Mouse (Mus musculus): Measurements from ENCODE around the gene Tmtc1.
A peak's percentile ranks its signal among the peaks of the same experiment; 100 is the strongest.

Tmtc1 gene

DNA sequence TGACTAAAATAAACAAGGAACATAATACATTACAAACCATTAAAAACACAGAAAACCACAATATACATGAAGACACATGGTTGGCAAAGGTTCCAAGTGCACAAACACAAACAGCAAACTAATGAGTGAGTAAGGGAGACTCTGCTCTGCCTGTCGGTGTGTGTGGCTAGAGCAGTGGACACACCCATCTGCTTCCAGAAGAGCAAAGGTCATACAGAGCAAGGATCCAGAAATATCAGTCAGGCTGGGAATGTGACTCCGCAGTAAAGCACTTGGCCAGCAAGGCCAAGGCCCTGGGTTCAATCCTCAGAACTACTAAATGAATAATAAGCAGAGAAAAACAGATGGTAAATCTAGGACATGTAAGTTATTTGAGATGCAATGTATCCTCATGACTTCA is 27.6 kb downstream of the Tmtc1 start:
- DNase-seq = no peak

DNA sequence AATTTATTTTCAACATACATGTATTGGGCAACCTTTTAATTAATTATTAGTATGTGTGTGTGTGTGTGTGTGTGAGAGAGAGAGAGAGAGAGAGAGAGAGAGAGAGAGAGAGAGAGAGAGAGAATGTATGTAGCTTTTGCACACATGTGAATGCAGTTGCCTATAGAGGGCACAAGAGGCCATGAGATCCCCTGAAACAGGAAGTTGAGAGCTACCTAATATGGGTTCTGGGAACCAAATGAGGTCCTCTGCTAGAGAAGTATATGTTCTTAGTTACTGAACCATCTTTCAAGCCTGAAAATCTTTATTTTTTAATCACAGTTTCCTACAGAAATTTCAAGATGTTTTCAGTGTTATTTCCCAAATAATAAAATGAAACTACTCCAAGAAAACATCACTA is 30.6 kb downstream of the Tmtc1 start:
- DNase-seq = peak; percentile 27

DNA sequence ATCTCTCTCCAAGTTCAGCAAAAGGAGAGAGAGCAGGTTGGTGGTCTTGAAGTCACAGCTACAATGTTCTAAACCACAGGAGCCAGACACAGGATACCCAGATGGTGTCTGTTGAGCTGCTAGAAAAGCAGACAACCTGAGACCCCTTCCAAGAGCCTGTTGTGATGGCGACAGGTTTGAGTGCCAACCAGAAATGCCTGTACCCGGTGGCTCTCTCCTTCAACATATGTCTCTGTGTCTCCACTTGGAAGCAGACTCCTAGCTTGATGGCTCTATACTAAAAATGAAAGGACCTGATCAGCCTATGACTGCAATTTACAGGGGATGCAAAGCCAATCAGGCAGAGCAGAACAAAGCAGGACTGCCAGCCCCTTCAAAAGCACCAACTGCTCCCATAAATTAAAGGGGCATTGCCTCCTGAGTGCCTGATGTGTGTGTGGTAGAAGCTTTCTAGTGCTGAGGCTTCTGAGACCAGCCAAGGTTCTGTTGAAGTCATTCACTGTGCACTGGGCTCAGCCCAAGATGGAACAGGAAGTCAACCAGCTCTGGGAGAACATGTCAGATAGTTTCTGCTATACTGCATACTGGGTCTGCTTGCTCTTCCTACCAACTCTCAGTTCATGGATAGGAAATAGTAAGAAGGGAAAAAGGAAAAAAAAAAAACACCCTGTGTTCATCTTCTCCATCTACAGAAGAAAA is 37.2 kb downstream of the Tmtc1 start:
- no peak for DNase-seq

DNA sequence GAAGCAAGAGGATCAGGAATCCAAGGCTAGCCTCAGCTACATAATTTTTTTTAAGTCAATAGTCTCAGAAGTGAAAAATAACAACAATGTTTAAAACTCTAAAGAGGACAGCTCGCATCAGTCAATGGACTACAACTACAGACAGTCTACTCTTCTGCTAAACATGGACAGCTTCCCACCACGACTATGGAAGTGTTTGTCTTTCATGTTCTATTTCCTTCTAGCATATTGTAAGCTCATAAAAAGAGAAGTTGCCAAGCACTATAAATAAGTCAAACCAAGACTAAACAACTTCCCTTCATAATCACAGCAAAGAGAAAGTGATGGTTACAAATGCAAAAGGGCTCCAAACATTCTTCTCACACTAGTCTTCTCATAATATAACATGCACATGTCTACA is 38.6 kb downstream of the Tmtc1 start:
- no peak for DNase-seq

DNA sequence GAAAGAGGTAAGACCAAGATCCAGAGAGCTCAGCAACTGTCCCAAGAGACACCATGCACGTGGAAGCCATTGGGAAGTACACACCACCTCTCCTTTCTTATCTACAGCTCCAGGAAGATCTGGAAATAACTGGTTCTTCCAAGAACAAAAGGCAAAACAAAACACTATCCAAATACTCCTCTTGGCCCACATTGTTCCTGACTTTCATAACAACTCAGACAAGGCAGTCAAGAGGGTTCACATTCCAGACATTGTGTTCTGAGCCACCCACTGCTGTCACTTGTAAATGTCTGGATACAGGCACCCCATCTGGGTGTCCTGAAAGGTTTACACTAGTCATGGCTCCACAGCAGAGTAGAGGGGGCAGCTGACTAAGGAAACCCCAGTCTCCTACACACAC is 39.7 kb downstream of the Tmtc1 start:
- no peak for DNase-seq

DNA sequence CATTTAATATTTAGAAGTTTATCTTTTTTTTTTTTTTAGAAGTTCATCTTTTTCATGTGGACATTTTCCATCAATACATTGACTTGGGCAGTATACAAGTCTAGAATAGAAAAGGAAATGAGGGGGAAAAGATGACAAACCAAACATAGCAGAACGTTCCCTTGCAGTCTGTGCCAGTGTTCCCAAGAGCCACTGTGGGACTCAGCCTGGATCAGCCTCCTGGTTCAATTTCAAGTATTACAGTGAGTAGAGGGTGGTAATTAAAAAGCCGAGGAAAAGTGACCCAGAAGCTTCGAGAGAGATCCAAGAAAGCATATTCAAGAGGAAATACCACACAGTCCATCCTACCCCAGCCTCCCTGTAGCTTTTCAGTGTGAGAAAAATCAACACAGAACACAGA is 40.4 kb downstream of the Tmtc1 start:
- no peak for DNase-seq

DNA sequence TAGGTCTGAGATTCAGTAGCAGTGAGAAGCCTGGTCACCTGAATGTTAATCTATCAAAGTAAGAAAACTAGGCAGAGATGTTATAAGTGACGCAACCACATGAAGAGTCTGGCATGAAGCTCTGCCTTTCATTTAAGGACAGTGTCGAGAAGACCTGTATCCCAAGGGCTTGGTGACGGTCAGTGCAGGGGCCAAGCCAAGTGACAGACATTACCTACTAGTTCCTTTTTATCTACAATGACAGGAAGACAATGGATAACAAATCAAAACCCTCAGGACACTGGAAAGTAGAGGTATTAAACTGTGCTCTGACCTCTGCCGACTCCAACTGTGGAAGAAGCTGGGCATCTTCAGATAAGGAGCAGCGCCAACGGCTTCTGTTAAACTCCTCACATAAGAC is 43.2 kb downstream of the Tmtc1 start:
- no peak for DNase-seq

DNA sequence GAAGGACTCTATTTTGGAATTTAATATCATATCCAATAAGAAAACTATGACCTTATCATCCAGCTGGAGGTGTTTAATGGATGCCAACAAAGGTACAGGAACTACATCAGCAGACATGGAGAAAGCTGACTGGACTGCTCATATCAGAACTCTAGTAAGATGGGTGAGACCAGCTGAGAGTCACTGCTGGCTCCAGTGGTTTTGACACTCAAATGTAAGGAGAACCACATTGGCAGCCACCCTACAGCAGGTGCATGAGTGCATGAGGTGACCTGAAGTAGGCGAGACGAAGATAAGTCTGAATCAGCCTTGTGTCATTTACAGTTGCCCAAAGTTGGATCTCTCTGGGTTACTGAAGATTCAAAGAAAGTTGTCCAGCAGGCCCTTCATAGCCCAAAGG is 44.6 kb downstream of the Tmtc1 start:
- DNase-seq = no peak

DNA sequence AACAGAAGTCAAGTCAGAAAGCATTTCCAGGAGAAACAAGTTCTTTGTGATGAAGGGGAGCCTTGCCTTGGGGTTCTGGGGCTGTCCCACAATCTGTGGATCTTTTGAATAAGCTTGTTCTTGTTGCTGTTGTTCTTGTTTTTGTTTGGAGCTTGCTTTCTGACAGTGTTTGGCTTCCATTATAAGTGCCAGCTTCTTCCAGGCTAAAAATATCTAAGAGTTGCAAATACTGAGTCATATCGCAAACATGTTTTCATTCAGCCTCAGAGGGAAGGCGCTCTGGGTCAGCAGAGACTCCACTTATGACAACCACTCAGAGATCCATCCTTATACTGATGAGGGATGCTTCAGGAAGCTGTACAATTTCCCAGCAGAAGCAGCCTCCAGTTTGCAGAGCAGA is 45.3 kb downstream of the Tmtc1 start:
- no peak for DNase-seq

DNA sequence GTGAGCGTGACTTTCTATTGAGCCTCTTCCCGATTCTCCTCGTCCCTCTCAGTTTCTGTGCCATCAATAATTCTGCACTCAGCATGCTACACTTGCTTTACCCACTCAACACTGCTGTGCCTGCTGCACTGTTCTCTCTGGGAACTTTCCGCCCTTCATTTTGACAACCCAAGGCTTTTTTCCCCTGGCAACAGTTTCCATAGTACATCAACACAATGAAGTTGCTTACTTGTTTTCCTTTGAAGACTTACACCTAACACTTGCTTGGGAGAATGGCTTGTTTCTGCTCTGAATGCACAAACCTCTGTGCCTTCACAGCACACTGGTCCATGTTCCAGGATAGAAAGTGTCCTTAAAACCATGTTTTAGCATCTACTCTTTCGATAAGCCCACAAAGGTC is 46.9 kb downstream of the Tmtc1 start:
- DNase-seq = no peak

DNA sequence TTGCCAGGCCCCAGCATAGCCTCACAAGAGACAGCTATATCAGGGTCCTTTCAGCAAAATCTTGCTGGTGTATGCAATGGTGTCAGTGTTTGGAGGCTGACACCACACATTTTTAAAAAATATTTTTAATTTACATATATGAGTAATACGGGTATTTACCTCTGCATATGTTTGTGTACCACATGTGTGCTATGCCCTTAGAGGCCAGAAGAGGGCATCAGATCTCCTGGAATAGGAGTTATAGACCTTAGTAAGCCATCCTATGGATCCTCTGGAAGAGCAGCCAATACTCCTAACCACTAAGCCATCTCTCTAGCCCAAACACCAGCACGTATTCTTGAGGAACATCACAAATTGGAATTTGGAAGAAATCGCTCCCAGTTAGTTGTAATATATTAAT is 48.9 kb downstream of the Tmtc1 start:
- DNase-seq = peak; percentile 20

DNA sequence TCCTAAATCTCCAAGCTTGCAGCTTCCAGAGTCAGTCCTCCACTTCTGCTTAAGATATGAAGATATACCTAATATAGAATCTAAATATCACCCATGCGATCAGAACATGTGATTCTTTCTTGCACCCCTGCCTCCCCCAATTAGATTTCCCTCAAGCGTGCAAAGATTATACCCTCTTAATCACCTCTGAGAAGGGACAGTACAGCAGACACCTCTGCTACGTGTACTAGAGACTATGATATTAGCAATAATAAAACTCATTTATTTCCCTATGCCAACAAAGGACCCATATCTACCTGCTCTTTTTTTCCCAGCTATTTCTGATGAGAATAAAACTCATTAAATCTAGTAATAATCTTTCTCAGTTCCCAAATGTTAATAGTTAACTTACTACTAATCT is 49.9 kb downstream of the Tmtc1 start:
- DNase-seq = no peak

DNA sequence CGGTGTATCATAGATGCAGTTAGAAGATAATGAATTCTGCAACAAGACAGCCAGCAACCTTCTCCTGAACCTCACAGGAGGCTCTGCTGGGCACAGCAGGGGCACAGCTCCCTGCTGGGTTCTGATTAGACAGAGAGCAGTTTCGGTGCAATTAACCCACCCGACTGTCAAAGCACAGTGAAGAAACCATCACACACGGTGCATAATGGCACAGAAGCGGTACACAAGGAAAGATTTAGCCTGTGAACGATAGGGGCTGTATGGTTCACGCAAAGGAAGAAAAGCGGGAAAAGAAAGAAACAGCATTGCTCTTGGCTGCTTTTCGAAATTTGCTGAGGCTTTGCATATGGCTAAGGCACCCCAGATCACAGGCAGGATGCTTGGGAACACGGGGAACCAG is 52.0 kb downstream of the Tmtc1 start:
- no peak for DNase-seq

DNA sequence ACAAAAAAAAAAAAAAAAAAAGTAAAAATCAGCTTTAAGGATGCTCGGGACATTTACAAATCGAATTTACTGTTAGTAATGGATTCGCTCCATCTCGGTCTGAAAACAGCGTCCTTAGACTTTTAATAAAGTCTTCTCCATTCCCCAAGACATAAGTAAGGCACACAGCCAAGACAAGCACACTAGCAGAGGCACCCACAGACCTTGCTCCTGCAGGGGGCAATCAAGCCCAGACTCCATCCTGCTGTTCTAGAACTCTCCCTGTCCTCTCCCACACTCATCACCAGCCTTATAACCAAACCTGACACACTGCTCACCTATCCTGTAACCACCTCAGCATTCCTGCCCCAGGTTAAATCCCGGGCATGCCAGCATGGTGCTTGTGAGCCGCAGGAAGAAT is 52.9 kb downstream of the Tmtc1 start:
- DNase-seq = no peak

DNA sequence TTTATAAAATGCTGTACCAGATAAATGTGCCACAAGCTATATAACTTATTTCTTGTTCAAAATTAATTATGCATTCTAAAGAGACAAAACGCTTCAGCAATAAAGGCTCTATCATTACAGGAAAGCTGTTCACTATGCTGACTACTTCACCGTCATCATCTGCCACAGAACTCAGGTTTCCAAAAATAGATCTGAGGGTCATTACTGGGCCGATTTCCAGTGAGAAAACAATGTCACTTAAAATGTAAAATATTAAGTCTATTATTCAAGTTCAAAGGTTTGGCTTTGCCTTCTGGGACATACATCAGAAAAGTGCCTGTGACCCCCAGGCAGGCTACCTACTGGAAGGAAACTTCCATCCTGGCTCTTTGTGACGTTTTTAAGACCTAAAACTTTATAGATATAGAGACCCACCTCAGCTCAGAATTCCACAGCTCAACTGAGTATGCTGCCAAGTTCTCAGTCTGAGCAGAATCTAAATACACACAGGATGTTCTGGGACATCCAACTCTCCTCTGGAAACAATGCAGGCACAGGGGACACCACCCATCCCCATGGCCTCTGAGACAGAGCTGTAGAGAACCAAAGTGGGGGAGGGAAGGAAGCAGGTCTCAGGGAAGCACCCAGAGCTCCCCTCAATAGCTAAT is 53.4 kb downstream of the Tmtc1 start:
- DNase-seq = no peak

DNA sequence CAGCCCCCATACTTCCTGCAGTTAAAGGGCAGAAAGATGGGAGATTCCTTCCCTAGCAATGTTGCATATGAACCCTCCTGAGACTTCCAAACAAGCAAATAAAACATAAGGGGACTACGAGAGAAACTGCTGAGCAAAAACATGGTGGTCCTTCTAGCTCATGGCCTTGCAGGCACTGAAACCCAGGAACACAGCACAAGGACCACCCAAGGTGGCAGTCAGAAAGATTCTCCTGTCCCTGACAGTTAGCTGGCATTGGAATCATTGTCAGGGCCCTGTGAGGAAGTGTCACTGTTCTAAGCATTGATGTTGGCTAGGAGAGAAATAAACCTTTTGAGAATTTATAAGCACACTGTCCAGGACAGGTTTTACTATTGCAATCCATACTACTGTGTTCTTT is 56.2 kb downstream of the Tmtc1 start:
- no peak for DNase-seq

DNA sequence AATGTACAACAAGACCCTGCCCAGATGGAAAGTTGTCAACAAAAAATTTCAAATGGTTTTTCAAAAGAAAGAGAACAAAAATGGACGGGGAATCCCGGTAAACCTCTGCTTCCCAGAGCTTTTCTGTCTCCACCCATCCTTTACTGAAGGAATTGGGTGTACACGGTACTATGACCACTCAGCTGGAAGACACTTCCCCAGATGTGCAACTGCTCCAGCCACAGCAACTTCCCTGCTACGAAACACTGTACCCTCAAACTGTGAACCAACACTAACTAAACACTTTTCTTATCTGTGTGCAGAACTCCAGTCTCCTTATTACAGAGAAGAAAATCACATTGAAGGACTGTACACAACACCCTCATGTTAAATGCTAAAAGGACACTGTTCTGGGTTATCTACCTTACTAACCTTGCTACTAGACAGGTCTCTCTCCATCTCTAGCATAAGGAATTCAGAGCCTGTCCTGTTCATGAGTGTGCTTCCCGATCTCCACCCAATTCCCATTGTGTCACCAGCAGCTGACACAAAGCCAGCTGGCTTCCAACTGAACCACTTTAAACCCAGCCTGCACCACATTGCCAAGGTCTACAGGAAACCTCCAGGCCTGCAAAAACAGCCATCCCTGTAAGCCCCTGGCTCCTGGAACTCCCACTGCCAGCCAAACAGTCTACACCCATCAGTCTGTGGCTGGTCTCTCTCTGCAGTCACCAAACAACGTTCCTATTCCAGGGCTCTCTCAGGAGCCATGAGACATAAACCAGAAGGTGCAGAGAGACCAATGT is 59.9 kb downstream of the Tmtc1 start:
- DNase-seq = no peak

DNA sequence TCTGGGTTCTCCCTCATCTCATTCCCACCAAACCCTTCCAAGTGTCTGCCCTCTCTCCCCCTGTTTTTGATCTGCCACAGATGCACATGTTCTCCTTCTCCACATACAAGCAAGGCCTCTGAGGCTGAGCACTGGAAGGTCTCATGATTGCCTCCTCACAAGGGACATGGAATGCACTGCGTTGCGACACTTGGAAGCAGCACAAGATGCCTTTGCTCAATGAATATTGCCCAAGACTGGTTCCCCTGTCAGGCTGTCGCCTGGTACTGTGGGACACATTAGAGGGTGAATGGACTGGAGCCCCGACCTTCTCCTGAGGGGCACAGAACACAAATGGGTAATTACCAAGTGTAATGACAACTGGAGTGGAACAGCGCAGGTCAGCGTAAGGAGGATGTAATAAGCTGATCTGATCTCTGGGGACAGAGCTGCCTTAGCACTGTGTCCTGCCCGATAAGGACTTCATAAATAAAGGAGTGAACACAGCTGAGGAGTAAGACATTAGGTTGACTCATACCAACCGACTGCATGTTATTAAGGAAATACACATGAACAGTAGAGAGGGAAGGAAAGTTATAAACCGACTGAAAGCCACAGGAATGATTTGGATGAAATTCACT is 62.9 kb downstream of the Tmtc1 start:
- no peak for DNase-seq

DNA sequence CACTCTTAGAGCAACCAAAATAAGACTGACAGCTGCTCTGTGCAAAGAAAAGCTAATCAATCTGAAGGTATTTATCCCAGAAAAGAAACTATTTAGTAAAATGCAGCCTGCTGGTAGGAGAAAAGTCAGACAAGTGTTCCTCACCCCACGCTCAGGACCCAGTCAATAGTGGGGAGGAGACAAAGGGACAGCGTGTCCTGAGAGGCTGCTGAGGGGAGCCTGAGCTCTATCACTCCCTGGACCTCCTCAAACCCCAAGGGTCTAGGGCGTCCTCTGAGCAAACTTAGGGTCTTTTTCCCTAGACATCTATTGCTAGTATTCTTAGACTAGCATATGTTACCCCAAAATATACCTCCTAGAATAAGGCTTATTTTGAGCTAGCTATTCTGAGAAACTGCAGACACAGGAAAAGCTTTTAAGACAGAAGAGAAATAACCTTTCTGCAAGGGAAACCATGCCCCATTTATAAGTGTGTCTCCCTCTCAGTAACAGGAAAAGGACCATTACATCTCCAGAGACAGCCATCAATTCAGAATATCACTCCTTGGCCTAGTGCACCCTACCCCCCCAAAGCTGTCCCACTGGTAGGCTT is 68.5 kb downstream of the Tmtc1 start:
- no peak for DNase-seq

DNA sequence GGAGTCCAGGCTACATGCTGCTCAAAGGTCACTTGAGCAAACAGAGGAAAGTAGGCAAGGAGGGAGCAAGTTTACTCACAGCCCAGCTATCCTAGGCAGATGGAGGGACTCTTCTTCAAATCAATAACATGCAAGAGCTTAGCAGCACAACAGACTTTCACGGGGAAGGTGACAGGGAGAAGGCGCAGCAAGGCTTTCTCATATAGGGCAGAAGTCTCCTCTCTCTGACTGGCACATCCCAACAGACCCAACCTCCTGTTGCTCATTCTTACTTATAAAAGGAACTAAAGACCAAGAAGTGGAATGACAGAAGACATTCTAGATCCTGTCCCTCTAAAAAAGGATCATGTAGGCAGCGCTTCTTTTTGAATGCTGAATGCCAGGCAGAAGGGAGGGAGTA is 69.2 kb downstream of the Tmtc1 start:
- no peak for DNase-seq

DNA sequence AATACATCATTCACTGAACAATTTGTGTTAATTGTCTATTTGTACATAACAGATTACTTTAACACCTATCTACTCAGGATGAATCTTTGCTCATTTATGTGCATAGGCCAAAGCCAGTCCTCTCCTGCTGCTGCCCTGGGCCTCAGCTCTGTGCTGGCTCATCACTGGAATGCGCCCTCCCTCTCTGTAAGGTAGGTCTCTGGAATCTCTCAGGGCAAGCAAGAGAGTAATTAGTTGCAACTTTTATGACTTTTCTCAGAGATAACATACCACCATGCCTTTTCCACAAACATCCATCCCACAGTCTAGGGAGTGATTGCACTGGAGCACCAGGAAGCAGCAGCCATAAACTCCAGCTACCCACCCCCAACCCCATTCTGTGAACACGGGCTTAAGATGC is 70.7 kb downstream of the Tmtc1 start:
- no peak for DNase-seq

DNA sequence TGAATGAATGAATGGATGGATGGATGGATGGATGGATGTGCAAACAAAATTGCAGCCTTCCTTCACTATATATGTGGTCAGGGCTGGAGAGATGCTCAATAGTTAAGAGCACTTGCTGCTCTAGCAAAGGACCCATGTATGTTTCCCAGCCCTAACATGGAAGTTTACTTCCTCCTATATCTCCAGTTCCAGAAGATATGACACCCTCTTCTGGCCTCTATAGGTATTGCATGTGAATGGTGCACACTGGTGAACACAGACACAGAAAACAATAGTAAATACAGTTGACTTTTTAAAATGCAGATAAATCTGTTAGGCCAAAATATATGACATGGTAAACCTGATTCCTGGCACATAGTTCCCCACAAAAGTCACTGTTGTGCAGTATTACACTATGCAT is 73.0 kb downstream of the Tmtc1 start:
- DNase-seq = no peak

DNA sequence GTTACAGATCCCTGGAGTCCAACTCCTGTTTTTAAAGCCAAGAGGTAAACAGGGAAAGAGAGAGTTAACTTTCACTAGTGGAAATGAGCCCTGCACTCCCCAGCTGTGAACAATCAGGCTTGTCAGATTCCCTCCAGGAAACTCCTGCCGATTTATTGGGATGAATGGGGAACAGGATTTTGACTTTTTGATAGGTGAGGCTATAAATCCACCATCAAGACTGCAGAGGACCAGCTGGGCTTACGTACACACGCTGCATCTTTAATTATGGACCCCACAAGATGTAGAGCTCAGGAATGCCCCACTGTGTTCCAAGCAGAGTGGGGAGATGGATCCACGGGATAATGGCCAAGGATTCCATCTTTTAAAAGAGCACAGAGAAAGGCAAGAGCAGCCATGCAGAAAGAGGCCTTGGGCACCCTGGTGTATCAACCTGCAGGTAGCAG is 77.1 kb downstream of the Tmtc1 start:
- DNase-seq = no peak
